Comparison of ENCODE assay signal across 29 mouse cellular contexts in the genomic region with DNA sequence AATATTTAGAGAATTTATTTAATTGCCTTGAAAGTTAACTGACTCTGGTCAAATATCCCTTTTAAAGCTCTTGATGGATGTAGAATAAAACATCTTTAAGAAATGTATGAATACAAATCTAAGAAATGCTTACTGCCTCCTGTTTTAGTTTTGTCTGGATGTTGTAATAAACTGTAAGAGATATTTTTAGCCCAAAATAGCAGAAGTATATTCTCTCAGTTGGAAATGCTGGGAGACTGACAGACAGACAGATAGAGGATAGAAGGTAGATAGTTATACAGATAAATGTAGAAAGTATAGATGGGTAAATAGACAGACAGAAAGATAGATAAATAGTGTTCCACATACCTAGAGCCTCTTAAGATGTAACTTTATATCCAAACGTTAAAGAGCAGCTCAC.
"Had no signal": no experiment of that assay in that cellular context is flagged by ENCODE, and none has a peak within 500 bp of the region (broad histone marks: within the 10 kb centered on the region; RNA-seq: fewer than 3 reads in every experiment).

No protein-coding gene starts in this region.

- ATAC-seq: forebrain, embryonic 13.5 days; forebrain, embryonic 14.5 days; forebrain, embryonic 15.5 days; forebrain, embryonic 16.5 days; forebrain, postnatal 0 days had no signal

- H3K27ac ChIP-seq: embryonic facial prominence, embryonic 10.5 days; embryonic facial prominence, embryonic 12.5 days; embryonic facial prominence, embryonic 13.5 days; embryonic facial prominence, embryonic 15.5 days; forebrain, embryonic 10.5 days; forebrain, embryonic 12.5 days; forebrain, embryonic 13.5 days; forebrain, embryonic 15.5 days; gastrocnemius, adult 2 months; heart, adult 2 months had no signal

- H3K4me1 ChIP-seq: embryonic facial prominence, embryonic 10.5 days; embryonic facial prominence, embryonic 12.5 days; embryonic facial prominence, embryonic 13.5 days; embryonic facial prominence, embryonic 15.5 days; forebrain, embryonic 10.5 days; forebrain, embryonic 12.5 days; forebrain, embryonic 13.5 days; forebrain, embryonic 15.5 days had no signal

- DNase-seq: cerebellum, adult 2 months; cerebellum, adult 8-10 months; cerebellum, adult 9-10 months; cerebellum, adult 9-11 months; cerebellum, postnatal 10 days; cerebellum, postnatal 14 days; cerebellum, postnatal 25 days; cerebellum, postnatal 36 days; embryo, embryonic 11 days; forebrain, postnatal 0 days; gastrocnemius, adult 2 months; gastrocnemius, postnatal 10 days; gastrocnemius, postnatal 14 days; gastrocnemius, postnatal 25 days; gastrocnemius, postnatal 36 days; heart, adult 11 months; heart, adult 18-20 months; heart, adult 2 months had no signal

- H3K4me3 ChIP-seq: embryonic facial prominence, embryonic 10.5 days; embryonic facial prominence, embryonic 12.5 days; embryonic facial prominence, embryonic 13.5 days; embryonic facial prominence, embryonic 15.5 days; erythroblast, embryonic 14.5 days; forebrain, embryonic 10.5 days; forebrain, embryonic 12.5 days; forebrain, embryonic 13.5 days; forebrain, embryonic 15.5 days; gastrocnemius, adult 2 months; heart, adult 2 months had no signal
